Mouse (Mus musculus) gastrocnemius, adult 2 months (tissue): ENCODE data around the gene Ndrg2. TPM values are rescaled to one million over a fixed set of nuclear protein-coding genes. Genes with fewer than 3 reads are reported as not detected.
A peak's percentile ranks its signal among the peaks of the same experiment; 100 is the strongest.
"Not testable (repeated sequence)": the region's sequence is repeated elsewhere in the genome, so short reads cannot be mapped to it uniquely, and the experiment has no call there.

ENCODE experiments used
- DNase-seq: peaks from one replicate; pipeline ENCODE4 v3.0.0; 2022
- H3K27ac ChIP-seq: fragments of 200-600 bp; 2 replicates; pipeline ENCODE4 v1.8.1; 2022; ENCODE audit warnings: mild to moderate bottlenecking
- H3K4me3 ChIP-seq: fragments of 200-600 bp; 2 replicates; pipeline ENCODE4 v1.8.1; 2022; ENCODE audit warnings: mild to moderate bottlenecking, moderate library complexity
- CTCF ChIP-seq: fragments of 200-600 bp; IDR thresholded peaks from 2 replicates; pipeline ENCODE4 v1.8.1; 2022; ENCODE audit warnings: antibody characterized with exemption, mild to moderate bottlenecking, moderate library complexity
- intact Hi-C: fragments of 180-260 bp; cut with DNase I; formaldehyde crosslinking; loops from one replicate; pipeline ENCODE4 v1.15.1; 2025
- long read RNA-seq, 2 experiments: library from polyadenylated mRNA; stranded (forward); transcript quantifications; one replicate each; pipeline ENCODE4 v2.0.0; 2021
- total RNA-seq, 2 experiments: library from RNA; stranded (reverse); gene quantifications; 2 replicates each; pipeline ENCODE4 v1.2.3; 2021

Ndrg2 gene
- total RNA-seq, result 1,000 to 10,000 TPM; 1,660 to 1,958 TPM
- long read RNA-seq, experiment 1, transcript Ndrg2-201 (16 exons, 2,099 nt), result major isoform, 1,656 of 4,046 reads
- long read RNA-seq, experiment 1, transcript Ndrg2-202 (15 exons, 2,103 nt), result minor isoform, 37 of 4,046 reads
- long read RNA-seq, experiment 1, partial matches to known transcripts, result 175 of 4,046 reads
- long read RNA-seq, experiment 1, other reads (novel, unspliced or antisense), result 2,178 of 4,046 reads
- long read RNA-seq, experiment 2, transcript Ndrg2-201 (16 exons, 2,099 nt), result major isoform, 1,465 of 3,667 reads
- long read RNA-seq, experiment 2, transcript Ndrg2-202 (15 exons, 2,103 nt), result minor isoform, 65 of 3,667 reads
- long read RNA-seq, experiment 2, partial matches to known transcripts, result 160 of 3,667 reads
- long read RNA-seq, experiment 2, other reads (novel, unspliced or antisense), result 1,977 of 3,667 reads

DNA sequence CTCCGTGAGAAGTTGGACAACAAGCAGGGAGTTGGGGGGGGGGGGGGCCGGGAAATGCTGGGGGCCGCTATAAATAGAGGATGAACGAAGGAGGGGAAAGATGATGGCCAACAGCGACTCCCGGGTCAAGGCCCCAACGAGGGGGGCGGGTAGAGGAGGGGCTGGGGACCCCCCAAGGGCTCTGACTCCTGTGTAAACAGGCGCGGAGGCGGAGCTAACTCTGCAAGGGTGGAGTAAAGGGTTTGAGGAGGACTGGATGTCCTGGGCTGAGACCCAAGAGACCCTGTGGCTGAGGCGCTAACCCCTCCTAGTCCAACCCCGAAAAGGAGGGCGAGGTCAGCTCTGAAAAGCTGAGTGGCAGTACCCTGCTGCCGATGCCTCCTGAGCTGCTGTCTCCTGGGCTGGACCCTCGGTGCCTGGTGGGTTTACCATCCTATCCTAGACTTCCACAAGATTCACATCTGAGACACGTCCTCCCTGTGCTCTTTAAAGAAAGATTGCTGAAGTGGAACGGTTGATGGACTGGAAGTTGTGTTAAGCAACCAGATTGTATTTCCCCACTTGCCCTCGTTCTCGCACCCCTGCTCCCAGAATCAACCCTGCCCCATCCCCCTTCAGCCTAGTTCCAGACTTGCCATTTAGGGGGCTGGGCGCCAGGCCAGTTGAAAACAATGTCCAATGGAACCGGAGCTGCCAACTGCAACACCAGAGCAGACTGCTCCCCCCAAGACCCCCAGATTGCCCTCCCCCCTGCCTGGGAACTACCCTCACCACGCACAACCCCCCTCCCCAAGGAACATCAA, at the start of gene Ndrg2:
Ndrg2 (minus strand) TSS at position 199 of the 803 bp plus-strand sequence.
- no peak for TF ChIP-seq CTCF
- H3K27ac ChIP-seq, result peak within 1 kb of the TSS; percentile 100
- H3K4me3 ChIP-seq, result peak within 1 kb of the TSS; percentile 78
- peak; percentile 94 for DNase-seq
- intact Hi-C loops, result loop anchor here (2.0 kb wide), 1 partner anchor 71 kb away; the partner anchor contains the start of gene Arhgef40

DNA sequence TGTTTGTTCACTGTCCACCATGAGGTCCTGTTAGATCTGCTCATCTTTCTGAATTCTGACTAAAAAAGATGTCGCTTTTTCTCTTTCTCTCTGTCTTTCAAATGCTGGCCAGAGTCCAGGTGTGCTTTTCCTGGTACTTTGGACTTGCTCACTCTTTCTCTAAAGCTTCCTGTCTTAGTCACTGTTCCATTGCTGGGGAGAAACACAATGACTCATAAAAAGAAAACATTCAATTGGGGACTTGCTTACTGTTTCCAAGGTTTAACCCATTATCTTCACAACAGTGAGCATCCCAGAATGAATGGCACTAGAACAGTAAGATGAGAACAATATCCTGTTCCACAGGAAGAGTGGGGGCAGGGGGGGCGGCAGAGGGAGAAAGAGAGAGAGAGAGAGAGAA, 46.4 kb upstream of the Ndrg2 start:
- DNase-seq, result no peak
- TF ChIP-seq CTCF, result no peak
- Histone ChIP-seq H3K27ac (no peak overlapping the region), H3K4me3 (no peak overlapping the region)
- intact Hi-C loops, result no loop called here

DNA sequence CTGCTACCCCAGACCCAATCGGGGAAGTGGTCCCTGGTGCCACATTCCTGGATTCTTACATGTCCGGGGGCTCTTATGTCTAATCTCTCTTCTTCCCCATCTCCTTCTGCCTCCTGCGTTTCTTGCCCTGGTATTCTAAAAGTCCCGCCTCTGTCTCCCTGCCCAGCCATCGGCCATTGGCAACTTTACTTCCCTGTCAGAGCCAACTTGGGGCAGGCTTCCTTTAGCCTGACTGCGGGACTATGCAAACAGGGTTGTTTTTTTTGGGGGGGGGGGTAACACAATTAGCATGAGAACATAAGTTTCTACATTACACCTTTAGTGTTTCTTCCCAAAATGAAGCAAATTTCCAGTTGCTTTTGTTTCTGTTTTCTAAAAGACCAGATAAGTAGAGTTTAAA, 29.4 kb upstream of the Ndrg2 start:
- intact Hi-C loops, result loop anchor here (5.0 kb wide), 1 partner anchor 44 kb away; no protein-coding TSS in a partner anchor
- peak overlapping the region; percentile 26; the same call in 1 of the 2 replicates for H3K4me3 ChIP-seq
- DNase-seq, result peak; percentile 37
- no peak for TF ChIP-seq CTCF
- H3K27ac ChIP-seq, result no peak overlapping the region

DNA sequence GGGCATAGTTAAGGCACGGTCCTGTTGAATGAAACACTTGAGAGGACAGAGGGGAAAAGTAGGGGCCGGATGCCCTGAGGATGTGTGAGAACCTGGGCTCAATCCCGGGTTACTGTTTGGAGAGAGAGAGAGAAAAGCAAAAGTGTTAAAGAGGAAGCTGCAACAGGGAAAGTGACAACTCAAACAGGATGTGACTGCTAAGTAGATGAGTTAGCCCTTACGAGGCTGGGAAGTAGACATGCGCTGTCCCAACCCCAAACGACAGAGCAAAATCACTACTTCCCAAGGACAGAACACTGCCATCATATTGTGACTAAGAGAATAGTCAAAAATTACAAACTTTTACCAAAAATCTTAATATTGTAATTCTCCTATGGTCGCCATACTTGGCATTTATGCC, 28.3 kb upstream of the Ndrg2 start:
- no peak for DNase-seq
- H3K4me3 ChIP-seq, result peak overlapping the region; percentile 60; the same call in 1 of the 2 replicates
- intact Hi-C loops, result loop anchor here (5.0 kb wide), 1 partner anchor 45 kb away; no protein-coding TSS in a partner anchor
- no peak for TF ChIP-seq CTCF
- H3K27ac ChIP-seq, result peak overlapping the region; percentile 91

DNA sequence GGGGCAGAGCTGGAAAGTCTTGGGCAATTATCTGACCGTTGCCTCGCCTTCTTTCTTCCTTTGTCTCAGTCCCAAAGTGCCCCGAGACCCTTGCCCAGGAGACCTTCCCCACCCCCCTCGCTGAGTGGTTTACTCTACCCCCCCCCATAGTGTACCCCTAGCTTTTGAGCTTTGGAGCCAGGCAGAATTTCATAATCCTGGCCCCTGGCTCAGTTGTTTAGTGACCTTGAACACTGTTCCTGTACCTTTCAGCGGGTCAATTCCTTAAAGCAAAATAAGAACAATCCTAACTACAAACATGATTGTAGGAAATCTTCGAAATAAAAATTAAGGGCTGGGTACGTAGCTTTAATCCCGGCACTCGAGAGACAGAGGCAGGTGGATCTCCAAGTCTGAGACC, 27.6 kb upstream of the Ndrg2 start:
- no peak for TF ChIP-seq CTCF
- Histone ChIP-seq H3K4me3 (peak overlapping the region; percentile 60), H3K27ac (peak overlapping the region; percentile 91)
- no peak for DNase-seq
- intact Hi-C loops, result loop anchor here (5.0 kb wide), 1 partner anchor 46 kb away; no protein-coding TSS in a partner anchor

DNA sequence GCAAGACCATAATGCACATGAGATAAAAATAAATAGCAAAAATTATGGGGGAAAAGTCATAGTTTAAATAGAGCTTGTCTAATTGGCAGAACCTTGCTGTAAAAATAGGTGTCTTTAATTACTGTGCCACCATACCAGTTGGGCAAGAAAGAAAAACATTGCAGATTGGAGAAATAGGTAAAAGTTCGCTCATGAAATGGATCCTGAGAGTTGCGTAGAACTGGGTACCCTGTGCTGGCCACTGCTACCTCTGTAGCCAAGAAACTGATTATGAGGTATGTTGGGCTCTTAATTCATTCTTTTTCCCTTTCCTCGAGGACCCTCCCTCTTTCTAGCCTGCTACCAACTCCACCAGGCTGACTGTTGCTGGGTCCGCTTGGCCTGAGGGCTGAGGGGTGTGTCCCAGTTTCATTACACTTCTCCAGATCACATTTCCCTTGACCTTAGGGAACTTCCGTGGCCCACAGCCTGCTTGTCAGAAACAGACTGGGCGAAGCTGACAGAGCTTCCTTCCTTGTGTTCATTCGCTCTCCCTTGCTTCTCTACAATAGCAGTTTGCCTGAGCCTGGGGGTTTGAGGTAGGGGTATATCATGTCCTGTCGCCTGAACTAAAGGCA, 27.1 kb upstream of the Ndrg2 start:
- intact Hi-C loops, result loop anchor here (5.0 kb wide), 1 partner anchor 46 kb away; no protein-coding TSS in a partner anchor

DNA sequence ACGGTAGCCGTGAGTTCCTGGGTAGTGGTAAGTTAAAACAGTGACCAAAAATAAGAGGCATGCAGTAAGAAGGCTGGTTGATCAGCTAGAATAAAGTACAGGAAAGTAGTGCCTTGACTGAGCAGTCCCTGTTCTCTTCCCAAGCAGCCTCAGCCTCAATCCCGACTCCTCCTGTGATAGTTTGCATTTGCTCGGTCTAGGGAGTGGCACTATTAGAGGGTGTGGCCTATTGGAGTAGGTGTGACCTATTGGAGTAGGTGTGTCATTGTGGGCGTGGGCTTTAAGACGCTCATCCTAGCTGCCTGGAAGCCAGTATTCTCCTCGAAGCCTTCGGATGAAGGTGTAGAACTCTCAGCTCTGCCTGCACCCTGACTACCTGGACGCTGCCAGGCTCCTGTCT, 25.0 kb upstream of the Ndrg2 start:
- no peak for TF ChIP-seq CTCF
- H3K4me3 ChIP-seq, result no peak overlapping the region
- intact Hi-C loops, result no loop called here
- no peak overlapping the region for H3K27ac ChIP-seq
- no peak for DNase-seq

More for the DNA sequence above, 27.1 kb upstream of the Ndrg2 start:
- peak; percentile 78 for DNase-seq
- Histone ChIP-seq H3K27ac (peak overlapping the region; percentile 91), H3K4me3 (peak overlapping the region; percentile 60)
- TF ChIP-seq CTCF, result no peak

DNA sequence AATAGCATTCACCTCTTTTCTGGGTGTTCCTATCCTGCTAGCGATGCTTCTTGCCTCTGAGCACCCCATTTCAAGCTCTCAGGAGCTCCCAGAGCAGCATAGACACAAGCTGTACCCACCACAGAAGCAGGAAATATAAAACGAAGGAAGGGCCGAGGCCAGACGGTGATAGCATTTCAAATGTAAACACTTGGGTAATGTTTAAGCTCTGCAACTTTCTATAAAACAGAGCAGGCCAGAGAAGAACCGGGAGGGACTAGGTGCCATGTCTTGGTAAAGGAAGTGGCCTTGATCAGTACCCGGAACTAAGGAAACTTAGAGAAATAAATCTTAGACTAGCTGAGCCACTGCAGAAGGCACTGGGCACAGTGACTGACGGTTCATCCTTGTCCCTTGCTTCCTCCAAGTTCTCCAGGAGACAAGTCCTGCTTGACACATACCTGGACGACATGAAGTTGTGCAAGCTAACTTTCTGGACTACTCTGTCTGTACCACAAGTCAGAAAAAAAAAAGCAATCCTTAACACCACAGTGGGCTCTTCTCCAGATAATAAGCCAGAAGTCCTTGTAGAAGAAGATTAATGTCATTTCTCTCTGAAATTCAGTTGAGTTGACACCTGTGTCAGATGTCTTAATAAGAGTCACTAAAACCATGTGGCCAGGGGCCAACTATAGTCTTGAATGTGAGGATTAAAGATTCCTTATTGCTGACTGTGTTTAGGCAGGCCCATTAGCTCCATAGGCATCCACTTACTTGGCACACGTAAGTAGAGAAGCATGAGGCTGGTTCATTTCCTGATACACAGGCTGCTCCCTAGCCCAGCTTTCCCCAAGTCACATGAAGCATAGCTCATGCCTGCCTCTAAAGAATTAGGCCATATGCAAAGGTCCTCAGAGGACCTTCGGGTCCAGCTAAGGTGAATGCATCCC, 18.4 kb upstream of the Ndrg2 start:
- no peak for DNase-seq
- Histone ChIP-seq H3K4me3 (no peak overlapping the region), H3K27ac (no peak overlapping the region)
- TF ChIP-seq CTCF, result no peak
- intact Hi-C loops, result no loop called here

DNA sequence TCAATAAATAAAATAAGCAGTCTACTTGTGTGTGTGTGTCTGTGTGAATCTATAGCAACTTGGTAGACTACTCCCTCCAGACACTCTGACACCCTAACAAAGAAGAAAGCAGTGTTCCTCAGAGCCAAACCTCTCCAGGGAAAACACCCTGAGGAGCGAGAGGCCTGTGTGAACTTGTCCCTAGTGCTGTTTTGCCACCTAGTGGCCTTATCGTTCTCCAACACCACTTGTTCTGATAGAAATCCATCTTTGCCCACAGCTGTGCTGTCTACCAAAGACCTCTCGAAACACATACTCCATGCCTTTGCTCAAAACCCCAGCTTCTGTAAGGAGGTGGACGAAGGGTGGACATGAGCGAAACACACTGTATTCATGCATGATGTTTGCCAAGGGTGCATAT, 16.9 kb upstream of the Ndrg2 start:
- intact Hi-C loops, result no loop called here
- peak; percentile 73 for DNase-seq
- peak overlapping the region; percentile 88 for H3K27ac ChIP-seq

DNA sequence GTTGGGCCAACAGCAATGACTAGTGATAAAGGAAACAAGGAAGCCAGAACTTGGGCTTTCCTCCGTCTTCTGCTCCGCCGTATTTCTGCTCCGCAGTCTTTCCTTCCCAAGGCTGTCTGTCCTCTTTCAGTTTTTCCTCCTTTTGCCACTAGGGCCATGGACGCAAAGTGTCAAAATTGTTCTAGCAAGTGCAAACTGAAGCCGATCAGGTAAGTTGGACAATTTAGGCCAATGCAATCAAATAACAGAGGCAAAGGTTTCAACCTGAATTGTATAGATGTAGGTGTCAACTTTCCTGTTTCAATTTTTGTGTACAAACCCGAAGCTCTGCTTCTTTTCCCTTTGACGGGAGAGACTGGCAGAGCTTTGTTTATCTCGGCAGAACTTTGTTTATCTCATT, 16.0 kb upstream of the Ndrg2 start:
- intact Hi-C loops, result loop anchor here (1.0 kb wide), 1 partner anchor 27 kb away; no protein-coding TSS in a partner anchor
- peak; percentile 14; the same call in 1 of the 2 replicates for TF ChIP-seq CTCF
- H3K27ac ChIP-seq, result peak overlapping the region; percentile 88
- no peak for DNase-seq
- peak overlapping the region; percentile 61 for H3K4me3 ChIP-seq

More for the DNA sequence above, 16.9 kb upstream of the Ndrg2 start:
- TF ChIP-seq CTCF, result peak; percentile 87
- H3K4me3 ChIP-seq, result peak overlapping the region; percentile 61

DNA sequence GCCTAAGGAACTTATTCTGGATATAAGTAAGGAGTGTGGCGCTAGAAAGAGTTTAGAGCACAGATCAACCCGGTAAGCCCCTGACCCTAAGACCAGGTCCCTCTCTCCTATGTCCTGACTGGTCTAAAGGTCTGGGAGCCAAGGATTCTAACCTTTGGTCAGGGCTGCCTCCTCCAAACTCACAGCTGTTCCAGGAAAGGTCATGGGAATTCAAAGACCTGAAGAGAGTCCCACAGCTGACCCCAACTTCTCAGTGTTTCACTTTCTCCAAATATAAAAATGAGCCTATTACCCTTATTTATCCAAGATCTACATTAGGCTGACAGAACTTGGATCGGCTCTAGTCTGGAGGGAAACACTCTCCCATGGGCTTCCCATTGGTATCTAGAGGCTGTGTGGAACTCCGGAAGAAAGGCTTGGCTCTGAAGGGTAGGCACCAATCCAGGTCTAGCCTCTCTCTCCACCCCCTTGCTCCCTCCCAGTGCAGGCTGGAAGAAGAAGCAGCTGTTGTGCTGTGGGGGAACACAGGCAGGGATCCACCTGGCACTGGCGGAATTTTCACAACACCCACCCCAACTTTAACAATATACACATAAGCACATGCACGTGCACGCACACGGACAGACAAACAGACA, 15.5 kb upstream of the Ndrg2 start:
- no peak for TF ChIP-seq CTCF
- Histone ChIP-seq H3K4me3 (peak overlapping the region; percentile 61), H3K27ac (peak overlapping the region; percentile 88)
- peak; percentile 84 for DNase-seq
- intact Hi-C loops, result loop anchor here (1.0 kb wide), 1 partner anchor 26 kb away; no protein-coding TSS in a partner anchor

DNA sequence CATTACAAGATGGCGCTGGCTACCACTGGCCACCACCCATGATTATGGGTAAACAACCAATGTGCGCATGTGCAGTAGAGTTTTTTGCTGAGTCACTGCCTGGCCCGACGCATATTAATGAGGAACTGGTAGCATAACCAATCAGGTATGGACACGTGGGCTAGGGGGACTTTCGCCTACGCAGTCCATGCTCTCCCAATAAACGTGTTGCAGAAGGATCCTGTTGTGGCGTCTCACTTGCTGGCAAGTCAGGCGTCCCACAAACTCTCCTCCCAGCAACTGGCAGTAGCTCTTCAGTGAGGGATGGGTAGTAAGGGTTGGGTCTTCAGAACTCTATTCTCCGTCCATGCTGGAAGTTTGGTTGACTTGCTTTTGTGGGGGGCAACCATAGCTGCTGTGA, 13.0 kb upstream of the Ndrg2 start:
- DNase-seq, H3K4me3 ChIP-seq, H3K27ac ChIP-seq, intact Hi-C loops: not testable (repeated sequence)
